Mouse (Mus musculus) retina, postnatal 7 days (tissue): ENCODE results near the gene Gm10972.
"Not testable (repeated sequence)": the region's sequence is repeated elsewhere in the genome, so short reads cannot be mapped to it uniquely, and the experiment has no call there.

Experiments used
- DNase-seq: peaks from one replicate; pipeline ENCODE4 v3.0.0-alpha.2; 2012; ENCODE audit warnings: low read depth, low spot score

Gene Gm10972

GRCm38 (mm10) chr3:94659142-94659748, 16.3 kb downstream of the Gm10972 start:
- not testable (repeated sequence) for DNase-seq

- DNase-seq = not testable (repeated sequence)
These were observed 17.9 kb downstream of the Gm10972 start for GRCm38 (mm10) chr3:94660841-94661240.

GRCm38 (mm10) chr3:94665060-94665802, 22.3 kb downstream of the Gm10972 start:
- DNase-seq = not testable (repeated sequence)

GRCm38 (mm10) chr3:94665896-94666295, 23.0 kb downstream of the Gm10972 start:
- not testable (repeated sequence) for DNase-seq

GRCm38 (mm10) chr3:94675101-94675500, 32.2 kb downstream of the Gm10972 start:
- DNase-seq = not testable (repeated sequence)

GRCm38 (mm10) chr3:94679351-94679841, 36.5 kb downstream of the Gm10972 start:
- no peak for DNase-seq

- DNase-seq = not testable (repeated sequence)
These were observed 37.1 kb downstream of the Gm10972 start for GRCm38 (mm10) chr3:94680032-94680431.

GRCm38 (mm10) chr3:94680783-94681182, 37.9 kb downstream of the Gm10972 start:
- no peak for DNase-seq

GRCm38 (mm10) chr3:94683646-94684045, 40.7 kb downstream of the Gm10972 start:
- no peak for DNase-seq

- not testable (repeated sequence) for DNase-seq
These were observed 43.3 kb downstream of the Gm10972 start for GRCm38 (mm10) chr3:94685989-94686772.

GRCm38 (mm10) chr3:94688698-94689097, 45.8 kb downstream of the Gm10972 start:
- not testable (repeated sequence) for DNase-seq

GRCm38 (mm10) chr3:94689195-94689594, 46.3 kb downstream of the Gm10972 start:
- DNase-seq = not testable (repeated sequence)

GRCm38 (mm10) chr3:94690162-94690561, 47.2 kb downstream of the Gm10972 start:
- DNase-seq = not testable (repeated sequence)

- DNase-seq = no peak
These were observed 47.8 kb downstream of the Gm10972 start for GRCm38 (mm10) chr3:94690616-94691247.

- DNase-seq = not testable (repeated sequence)
These were observed 48.8 kb downstream of the Gm10972 start for GRCm38 (mm10) chr3:94691694-94692093.
